Mouse (Mus musculus) bone marrow macrophage, adult 2 months (primary cell): ENCODE measurements around the gene Cyp19a1. TPM values are rescaled to one million over a fixed set of nuclear protein-coding genes. Genes with fewer than 3 reads are reported as not detected.

Experiments used
- H3K27ac ChIP-seq: 2 replicates; pipeline ENCODE4 v1.5.1; 2012; ENCODE audit warnings: low read depth, low read length; ENCODE audit not compliant: insufficient read depth
- H3K4me1 ChIP-seq: 2 replicates; pipeline ENCODE4 v1.6.1; 2012; ENCODE audit warnings: low read length; ENCODE audit not compliant: control insufficient read depth, insufficient read depth
- H3K4me3 ChIP-seq: 2 replicates; pipeline ENCODE4 v1.5.1; 2012; ENCODE audit warnings: mild to moderate bottlenecking, low read length, moderate library complexity; ENCODE audit not compliant: insufficient read depth
- CTCF ChIP-seq: IDR thresholded peaks from 2 replicates; pipeline ENCODE4 v1.5.1; 2012; ENCODE audit warnings: low read depth, mild to moderate bottlenecking, low read length, moderate library complexity
- POLR2A ChIP-seq: IDR thresholded peaks from 2 replicates; pipeline ENCODE4 v1.6.1; 2012; ENCODE audit warnings: mild to moderate bottlenecking, low read depth, low read length, borderline replicate concordance
- polyA plus RNA-seq: library from polyadenylated mRNA; stranded (reverse); fragments of >200 nt; gene quantifications from 2 replicates; pipeline ENCODE4 v1.2.4, GENCODE M21; 2012; ENCODE audit not compliant: missing spikeins, insufficient read depth, insufficient read length

Gene Cyp19a1
- polyA plus RNA-seq, 1 experiment: not detected

- H3K27ac ChIP-seq: no peak overlapping the region
Measured at GRCm38 (mm10) chr9:54182484-54182883, 85.4 kb downstream of the Cyp19a1 start.

DNA sequence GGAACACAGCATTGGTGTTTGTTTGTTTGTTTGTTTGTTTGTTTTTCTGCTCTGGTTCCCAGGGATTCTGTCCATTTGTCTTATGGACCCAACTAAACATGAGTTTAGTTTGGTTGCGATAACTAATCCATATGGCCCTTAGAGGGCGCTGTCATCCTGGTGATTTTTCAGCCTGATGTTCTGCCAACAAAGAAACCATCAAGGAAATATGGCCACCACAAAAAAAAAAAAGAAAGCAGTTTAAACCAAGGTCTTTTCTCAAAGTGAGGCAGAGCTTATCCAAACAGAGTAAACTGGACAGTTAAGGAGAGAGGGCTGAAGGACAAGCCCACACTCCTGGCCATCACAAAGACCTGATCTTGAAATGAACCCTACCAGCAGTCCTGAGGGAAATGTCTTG, 86.6 kb downstream of the Cyp19a1 start:
- TF ChIP-seq CTCF: no peak
- TF ChIP-seq POLR2A: no peak
- no peaks in the 10 kb centered on the region for H3K4me1 ChIP-seq
- no peak overlapping the region for H3K4me3 ChIP-seq
- no peak overlapping the region for H3K27ac ChIP-seq

More at GRCm38 (mm10) chr9:54182484-54182883, 85.4 kb downstream of the Cyp19a1 start:
- Histone ChIP-seq H3K4me3 (no peak overlapping the region), H3K4me1 (no peaks in the 10 kb centered on the region)
- no peak for TF ChIP-seq CTCF
- no peak for TF ChIP-seq POLR2A

GRCm38 (mm10) chr9:54180216-54180615, 87.7 kb downstream of the Cyp19a1 start:
- TF ChIP-seq POLR2A (no peak), CTCF (no peak)
- H3K4me1 ChIP-seq: no peaks in the 10 kb centered on the region
- no peak overlapping the region for H3K4me3 ChIP-seq
- no peak overlapping the region for H3K27ac ChIP-seq

GRCm38 (mm10) chr9:54169489-54169888, 98.4 kb downstream of the Cyp19a1 start:
- Histone ChIP-seq H3K27ac (no peak overlapping the region), H3K4me1 (no peaks in the 10 kb centered on the region), H3K4me3 (no peak overlapping the region)
- TF ChIP-seq POLR2A (no peak), CTCF (no peak)

DNA sequence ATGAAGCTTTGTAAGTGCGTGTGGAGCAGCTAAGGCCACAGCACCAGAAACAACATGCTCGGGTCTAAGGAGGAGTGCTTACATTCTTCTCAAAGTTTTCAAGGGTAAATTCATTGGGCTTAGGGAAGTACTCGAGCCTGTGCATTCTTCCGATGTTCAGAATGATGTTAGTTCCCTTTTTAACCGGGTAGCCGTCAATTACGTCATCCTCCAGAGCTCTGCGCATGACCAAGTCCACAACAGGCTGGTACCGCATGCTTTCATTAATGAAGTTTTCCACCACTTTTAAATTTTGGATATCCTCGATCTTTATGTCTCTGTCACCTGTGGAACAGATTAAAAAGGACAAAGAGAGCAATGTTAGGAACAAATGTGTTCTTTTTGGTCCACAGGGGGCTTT, 99.5 kb downstream of the Cyp19a1 start:
- Histone ChIP-seq H3K27ac (no peak overlapping the region), H3K4me3 (no peak overlapping the region), H3K4me1 (no peaks in the 10 kb centered on the region)
- TF ChIP-seq CTCF (no peak), POLR2A (no peak)

- Histone ChIP-seq H3K27ac (no peak overlapping the region), H3K4me1 (no peaks in the 10 kb centered on the region), H3K4me3 (no peak overlapping the region)
- TF ChIP-seq POLR2A (no peak), CTCF (no peak)
Measured at GRCm38 (mm10) chr9:54163117-54163516, 104.8 kb downstream of the Cyp19a1 start.

- Histone ChIP-seq H3K27ac (no peak overlapping the region), H3K4me3 (no peak overlapping the region), H3K4me1 (no peaks in the 10 kb centered on the region)
- TF ChIP-seq CTCF: no peak
Measured at GRCm38 (mm10) chr9:54153679-54154078, 114.2 kb downstream of the Cyp19a1 start.

DNA sequence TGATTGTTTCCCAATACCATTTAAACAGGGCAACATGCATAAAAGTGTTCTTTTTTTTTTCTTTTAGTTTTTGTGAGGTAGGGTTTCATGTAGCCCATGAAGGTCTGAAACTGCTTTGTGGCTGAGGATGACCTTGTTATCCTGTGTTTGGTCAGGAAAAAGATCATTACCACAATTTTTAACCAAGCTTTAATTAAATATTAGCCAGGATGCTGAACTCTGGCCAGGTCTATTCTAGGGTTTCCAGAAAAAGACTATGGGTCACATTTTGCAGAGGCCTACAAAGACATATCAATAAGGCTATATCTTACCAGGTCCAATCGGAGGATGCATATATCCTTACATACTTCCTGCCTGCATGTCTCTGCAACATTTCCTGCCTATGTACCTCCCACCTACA, 128.7 kb downstream of the Cyp19a1 start:
- no peak overlapping the region for H3K4me3 ChIP-seq
- H3K4me1 ChIP-seq: no peaks in the 10 kb centered on the region
- H3K27ac ChIP-seq: no peak overlapping the region
- no peak for TF ChIP-seq POLR2A
- no peak for TF ChIP-seq CTCF

Other genes starting within 250 kb of the Cyp19a1 start
- not detected in 2 replicates for gene Tnfaip8l3, start 199.7 kb downstream of the Cyp19a1 start, polyA plus RNA-seq
- not detected in 2 replicates for gene Gldn, start 18.4 kb upstream of the Cyp19a1 start, polyA plus RNA-seq
- 34.5 and 37.1 TPM in 2 replicates for gene Dmxl2, start 233.5 kb upstream of the Cyp19a1 start, polyA plus RNA-seq